Comparison of ENCODE assay signal across 14 mouse cellular contexts in genomic region chr4:147336368-147337195, GRCm38 (mm10). TPM values are rescaled to one million over a fixed set of nuclear protein-coding genes. Genes with fewer than 3 reads are reported as not detected.
DNase-seq lines count a peak whose midpoint lies in the region; ATAC-seq and TF ChIP-seq lines count a peak whose summit lies in the region.
"Not testable (repeated sequence)": the region's sequence is repeated elsewhere in the genome, so short reads cannot be mapped to it uniquely, and the experiment has no call there.
"Had no signal": no experiment of that assay in that cellular context is flagged by ENCODE, and none has a peak within 500 bp of the region (broad histone marks: within the 10 kb centered on the region; RNA-seq: fewer than 3 reads in every experiment).

No protein-coding gene starts in this region.

- H3K9ac ChIP-seq in forebrain, embryonic 15.5 days (replicated peaks); heart, embryonic 15.5 days; intestine, embryonic 15.5 days; limb, embryonic 12.5 days (replicated peaks); lung, embryonic 15.5 days; midbrain, postnatal 0 days (replicated peaks; ENCODE audit: low read length, poor library complexity, severe bottlenecking): not testable (repeated sequence)

- 70% methylated on average over 6 of the region's 6 CpGs for WGBS in forebrain, embryonic 15.5 days
- WGBS in heart, embryonic 15.5 days, result 58% methylated on average over 6 of the region's 6 CpGs
- 67% methylated on average over 6 of the region's 6 CpGs for WGBS in intestine, embryonic 15.5 days
- 67% methylated on average over 6 of the region's 6 CpGs for WGBS in limb, embryonic 12.5 days
- 60% methylated on average over 6 of the region's 6 CpGs for whole genome bisulfite sequencing in lung, embryonic 15.5 days
- WGBS in midbrain, postnatal 0 days, result 64% methylated on average over 6 of the region's 6 CpGs

- H3K4me1 ChIP-seq in forebrain, embryonic 15.5 days; heart, embryonic 15.5 days (replicated peaks); intestine, embryonic 15.5 days (replicated peaks); limb, embryonic 12.5 days (replicated peaks); lung, embryonic 15.5 days; midbrain, postnatal 0 days (ENCODE audit: insufficient read depth, low read length): not testable (repeated sequence)

- peaks cover 70% of the 10 kb centered on the region for H3K9me3 ChIP-seq in forebrain, embryonic 15.5 days
- H3K9me3 ChIP-seq in heart, embryonic 15.5 days (replicated peaks), result peaks cover 59% of the 10 kb centered on the region
- peaks cover 41% of the 10 kb centered on the region for H3K9me3 ChIP-seq in intestine, embryonic 15.5 days
- peaks cover 62% of the 10 kb centered on the region for H3K9me3 ChIP-seq in limb, embryonic 12.5 days
- peaks cover 60% of the 10 kb centered on the region for H3K9me3 ChIP-seq in lung, embryonic 15.5 days
- peaks cover 53% of the 10 kb centered on the region for H3K9me3 ChIP-seq in midbrain, postnatal 0 days (ENCODE audit: low read length)

- DNase-seq in embryo, embryonic 10 days (ENCODE audit: low spot score), result peak; percentile 4
- DNase-seq in midbrain, postnatal 0 days (ENCODE audit: low spot score), result not testable (repeated sequence)
- peak; percentile 66 for DNase-seq in testis, postnatal 10 days (ENCODE audit: low spot score)

- not testable (repeated sequence) for H3K27ac ChIP-seq in forebrain, embryonic 15.5 days (replicated peaks); heart, embryonic 15.5 days; intestine, embryonic 15.5 days; limb, embryonic 12.5 days; lung, embryonic 15.5 days; midbrain, postnatal 0 days (ENCODE audit: low read depth, low read length)

- 0 out of 2 replicates have a peak, but pooled peaks have one; percentile 46 for ATAC-seq in forebrain, embryonic 15.5 days (replicated peaks)
- 0 out of 2 replicates have a peak, but pooled peaks have one; percentile 45 for ATAC-seq in heart, embryonic 15.5 days (replicated peaks; ENCODE audit: insufficient number of reproducible peaks, insufficient read depth, low FRiP score, low read depth)
- peak; percentile 53 for ATAC-seq in intestine, embryonic 15.5 days
- ATAC-seq in limb, embryonic 12.5 days (ENCODE audit: insufficient number of reproducible peaks, insufficient read depth, low FRiP score, low TSS enrichment, low read depth), result peak; percentile 76
- peak; percentile 44; the same call in 1 of the 2 replicates for ATAC-seq in lung, embryonic 15.5 days (ENCODE audit: borderline replicate concordance, extremely low read depth, low FRiP score, low TSS enrichment)
- peak; percentile 56; the same call in 1 of the 2 replicates for ATAC-seq in midbrain, postnatal 0 days (ENCODE audit: low FRiP score)

- not testable (repeated sequence) for H3K4me3 ChIP-seq in forebrain, embryonic 15.5 days; heart, embryonic 15.5 days; intestine, embryonic 15.5 days (replicated peaks); limb, embryonic 12.5 days (replicated peaks); lung, embryonic 15.5 days; midbrain, postnatal 0 days (ENCODE audit: low read depth, low read length)

- H3K36me3 ChIP-seq in forebrain, embryonic 15.5 days; heart, embryonic 15.5 days; intestine, embryonic 15.5 days; limb, embryonic 12.5 days; lung, embryonic 15.5 days; midbrain, postnatal 0 days (ENCODE audit: insufficient read depth, low read length): not testable (repeated sequence)

- H3K27me3 ChIP-seq in forebrain, embryonic 15.5 days; heart, embryonic 15.5 days; intestine, embryonic 15.5 days (replicated peaks); limb, embryonic 12.5 days; lung, embryonic 15.5 days; midbrain, postnatal 0 days (ENCODE audit: insufficient read depth, low read length): not testable (repeated sequence)

- H3K4me2 ChIP-seq in forebrain, embryonic 15.5 days (replicated peaks); heart, embryonic 15.5 days; intestine, embryonic 15.5 days (replicated peaks); limb, embryonic 12.5 days; lung, embryonic 15.5 days; midbrain, postnatal 0 days (ENCODE audit: low read depth, low read length, poor library complexity, severe bottlenecking): not testable (repeated sequence)

- TF ChIP-seq CTCF in midbrain, postnatal 0 days (IDR thresholded peaks at IDR 0.05), result not testable (repeated sequence)

RNA-seq across cellular contexts. Expression of gene Zfp978, which starts 24.5 kb away (rescaled TPM):
- not detected in 2 replicates for polyA plus RNA-seq in forebrain, embryonic 15.5 days (2015; fragmentation: Nextera tagmentation; extraction: Ambion mirVana)
- 0.19 TPM in 1 of 2 replicates, not detected in the other for polyA plus RNA-seq in heart, embryonic 15.5 days (2015; fragmentation: Nextera tagmentation; extraction: Ambion mirVana)
- polyA plus RNA-seq in intestine, embryonic 15.5 days (2015; fragmentation: Nextera tagmentation; extraction: Ambion mirVana), result not detected in 2 replicates
- 0.26 TPM in 1 of 2 replicates, not detected in the other for polyA plus RNA-seq in limb, embryonic 12.5 days (2016; fragmentation: Nextera tagmentation; extraction: Ambion mirVana)
- 0.19 and 0.22 TPM in 2 replicates for polyA plus RNA-seq in lung, embryonic 15.5 days (2015; fragmentation: Nextera tagmentation; extraction: Ambion mirVana)
- total RNA-seq in midbrain, postnatal 0 days (2014; rRNA removed), result not detected in 2 replicates
- not detected in 2 replicates for polyA plus RNA-seq in midbrain, postnatal 0 days (2015; fragmentation: Nextera tagmentation; extraction: Ambion mirVana)
- total RNA-seq: gastrocnemius, adult 18-20 months; layer of hippocampus, postnatal 36 days; liver, adult 2 months had no signal
- polyA plus RNA-seq: erythroblast, embryonic 14.5 days; liver, adult 2 months; midbrain, embryonic 16.5 days had no signal

RNA-seq across cellular contexts. Expression of gene Zfp988, which starts 31.1 kb away (rescaled TPM):
- polyA plus RNA-seq in forebrain, embryonic 15.5 days (2015; fragmentation: Nextera tagmentation; extraction: Ambion mirVana), result not detected in 2 replicates
- polyA plus RNA-seq in heart, embryonic 15.5 days (2015; fragmentation: Nextera tagmentation; extraction: Ambion mirVana), result 0.05 TPM in 1 of 2 replicates, not detected in the other
- polyA plus RNA-seq in intestine, embryonic 15.5 days (2015; fragmentation: Nextera tagmentation; extraction: Ambion mirVana), result 0.36 and 0.39 TPM in 2 replicates
- 0.09 TPM in 1 of 2 replicates, not detected in the other for polyA plus RNA-seq in limb, embryonic 12.5 days (2016; fragmentation: Nextera tagmentation; extraction: Ambion mirVana)
- 0.20 TPM in 1 of 2 replicates, not detected in the other for polyA plus RNA-seq in lung, embryonic 15.5 days (2015; fragmentation: Nextera tagmentation; extraction: Ambion mirVana)
- 0.09 TPM in 1 of 2 replicates, not detected in the other for total RNA-seq in midbrain, postnatal 0 days (2014; rRNA removed)
- polyA plus RNA-seq in midbrain, postnatal 0 days (2015; fragmentation: Nextera tagmentation; extraction: Ambion mirVana), result 0.06 and 0.14 TPM in 2 replicates
- total RNA-seq: gastrocnemius, adult 18-20 months; heart, postnatal 25 days; liver, adult 2 months had no signal
- polyA plus RNA-seq: erythroblast, embryonic 14.5 days; liver, adult 2 months had no signal
